Mouse (Mus musculus) kidney, adult 2 months (tissue): ENCODE results near the gene Eefsec.

ENCODE experiments used
- CTCF ChIP-seq: fragments of 200-500 bp; conservative IDR thresholded peaks from 2 replicates; pipeline ENCODE4 v1.5.1; 2011; ENCODE audit warnings: low read depth, mild to moderate bottlenecking, control low read depth, low read length, moderate library complexity, mixed read lengths; ENCODE audit not compliant: insufficient read depth, insufficient read length
- POLR2A ChIP-seq: fragments of 200-500 bp; IDR thresholded peaks from one replicate; pipeline ENCODE4 v1.6.1; 2011; ENCODE audit warnings: low read depth, low read length, control low read depth

DNA sequence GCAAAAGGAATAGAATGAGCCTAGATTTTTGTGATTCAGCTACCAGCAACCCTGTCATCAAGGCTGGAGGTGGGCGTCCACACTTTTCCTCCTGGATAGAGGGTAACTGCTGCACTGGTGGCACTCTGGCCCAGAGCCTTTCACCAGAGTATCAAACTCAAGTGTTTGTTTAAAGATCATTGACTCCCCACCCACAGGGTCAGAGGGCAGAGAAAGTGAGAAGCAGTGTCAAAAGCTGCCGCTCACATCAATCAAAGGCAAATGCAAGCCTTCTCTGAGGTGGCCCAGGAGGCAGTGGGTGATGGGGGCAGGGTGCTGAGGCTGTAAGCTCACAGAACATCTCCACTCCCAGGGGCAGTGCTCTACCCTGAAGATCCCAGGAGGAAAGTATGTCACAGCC lies 146.8 kb downstream of the Eefsec start:
- TF ChIP-seq CTCF (no peak), POLR2A (no peak)
